Mouse (Mus musculus): Measurements from ENCODE around the gene Clip3. TPM values are rescaled to one million over a fixed set of nuclear protein-coding genes. Genes with fewer than 3 reads are reported as not detected.
A peak's percentile ranks its signal among the peaks of the same experiment; 100 is the strongest.

Gene Clip3
- 100 to 1,000 TPM; 572 to 600 TPM for total RNA-seq (2021)
- long read RNA-seq, partial matches to known transcripts, result 100 of 117 reads
- long read RNA-seq, other reads (novel, unspliced or antisense), result 17 of 117 reads

- DNase-seq (ENCODE audit: low spot score in 2 of 2), result peak; percentile 93 to 94
Observed at GRCm38 (mm10) chr7:30291215-30292131, at the start of gene Clip3. Gene Clip3, plus strand, starts transcription at chr7:30291728.

- DNase-seq (ENCODE audit: low spot score in 2 of 2), result no peak
Observed at GRCm38 (mm10) chr7:30251956-30252954, 39.3 kb upstream of the Clip3 start.

- no peak for DNase-seq (ENCODE audit: low spot score in 2 of 2)
Observed at GRCm38 (mm10) chr7:30265041-30265440, 26.5 kb upstream of the Clip3 start.

- DNase-seq (ENCODE audit: low spot score in 2 of 2), result no peak
Observed at GRCm38 (mm10) chr7:30265531-30265930, 26.0 kb upstream of the Clip3 start.

GRCm38 (mm10) chr7:30265935-30266334, 25.6 kb upstream of the Clip3 start:
- DNase-seq (ENCODE audit: low spot score in 2 of 2), result no peak

GRCm38 (mm10) chr7:30266780-30267179, 24.7 kb upstream of the Clip3 start:
- no peak for DNase-seq (ENCODE audit: low spot score in 2 of 2)

GRCm38 (mm10) chr7:30269641-30270040, 21.9 kb upstream of the Clip3 start:
- no peak for DNase-seq (ENCODE audit: low spot score in 2 of 2)

GRCm38 (mm10) chr7:30274383-30274782, 17.1 kb upstream of the Clip3 start:
- DNase-seq (ENCODE audit: low spot score in 2 of 2), result no peak

GRCm38 (mm10) chr7:30278911-30279310, 12.6 kb upstream of the Clip3 start:
- DNase-seq (ENCODE audit: low spot score in 2 of 2), result no peak

- DNase-seq (ENCODE audit: low spot score in 2 of 2), result no peak
Observed at GRCm38 (mm10) chr7:30279536-30279935, 12.0 kb upstream of the Clip3 start.

- DNase-seq (ENCODE audit: low spot score in 2 of 2), result peak; percentile 89 to 93
Observed at GRCm38 (mm10) chr7:30279951-30280669, 11.4 kb upstream of the Clip3 start, which contains the start of the genes Thap8 and Wdr62. Gene Thap8, plus strand, starts transcription at chr7:30280094. Gene Wdr62, minus strand, starts transcription at chr7:30280419.

GRCm38 (mm10) chr7:30280670-30281138, 10.8 kb upstream of the Clip3 start:
- peak; percentile 83 to 89 for DNase-seq (ENCODE audit: low spot score in 2 of 2)

- no peak for DNase-seq (ENCODE audit: low spot score in 2 of 2)
Observed at GRCm38 (mm10) chr7:30281522-30281921, 10.0 kb upstream of the Clip3 start.

- DNase-seq (ENCODE audit: low spot score in 2 of 2), result no peak
Observed at GRCm38 (mm10) chr7:30282740-30283139, 8.8 kb upstream of the Clip3 start.

GRCm38 (mm10) chr7:30286701-30287410, 4.7 kb upstream of the Clip3 start:
- no peak for DNase-seq (ENCODE audit: low spot score in 2 of 2)

- DNase-seq (ENCODE audit: low spot score in 2 of 2), result no peak
Observed at GRCm38 (mm10) chr7:30288046-30288445, 3.5 kb upstream of the Clip3 start.

GRCm38 (mm10) chr7:30289071-30289713, 2.3 kb upstream of the Clip3 start:
- no peak for DNase-seq (ENCODE audit: low spot score in 2 of 2)

- peak; percentile 42 to 52 for DNase-seq (ENCODE audit: low spot score in 2 of 2)
Observed at GRCm38 (mm10) chr7:30289714-30290399, 1.7 kb upstream of the Clip3 start.

GRCm38 (mm10) chr7:30293795-30294194, 2.3 kb downstream of the Clip3 start:
- peak; percentile 48 to 52 for DNase-seq (ENCODE audit: low spot score in 2 of 2)
